Mouse (Mus musculus): ENCODE results near the gene Cacna2d2. TPM values are rescaled to one million over a fixed set of nuclear protein-coding genes. Genes with fewer than 3 reads are reported as not detected.
"Not testable (repeated sequence)": the region's sequence is repeated elsewhere in the genome, so short reads cannot be mapped to it uniquely, and the experiment has no call there.

The Cacna2d2 gene
- polyA plus RNA-seq, 1 experiment from 2014 or later: 2.9 TPM

- Histone ChIP-seq H3K4me1 (replicated peaks) (peaks cover 85% of the 10 kb centered on the region), H3K9me3 (no peaks in the 10 kb centered on the region), H3K27me3 (ENCODE audit: insufficient read depth, poor library complexity, severe bottlenecking) (no peaks in the 10 kb centered on the region), H3K4me3 (0 out of 2 replicates have a peak overlapping the region, but pooled peaks have one; percentile 5), H3K36me3 (peaks cover 51% of the 10 kb centered on the region), H3K27ac (0 out of 2 replicates have a peak overlapping the region, but pooled peaks have one; percentile 35)
- DNase-seq (ENCODE audit: low spot score): peak; percentile 83
- WGBS: 61% methylated on average over 15 of the region's 15 CpGs
These were observed 166.8 kb downstream of the Cacna2d2 start for GRCm38 (mm10) chr9:107566041-107566709.

- H3K4me1 ChIP-seq (replicated peaks): peaks cover 91% of the 10 kb centered on the region
- H3K4me3 ChIP-seq: peak overlapping the region; percentile 84
- no peaks in the 10 kb centered on the region for H3K9me3 ChIP-seq
- DNase-seq (ENCODE audit: low spot score): no peak
- H3K36me3 ChIP-seq: peaks cover 51% of the 10 kb centered on the region
- H3K27me3 ChIP-seq (ENCODE audit: insufficient read depth, poor library complexity, severe bottlenecking): no peaks in the 10 kb centered on the region
- 57% methylated on average over 3 of the region's 3 CpGs for WGBS
- H3K27ac ChIP-seq: peak overlapping the region; percentile 98; the same call in 1 of the 2 replicates
These were observed 167.4 kb downstream of the Cacna2d2 start for GRCm38 (mm10) chr9:107566855-107567254.

- H3K36me3 ChIP-seq: peaks cover 54% of the 10 kb centered on the region
- DNase-seq (ENCODE audit: low spot score): peak; percentile 35
- peaks cover 88% of the 10 kb centered on the region for H3K4me1 ChIP-seq (replicated peaks)
- WGBS: 4% methylated on average over 18 of the region's 18 CpGs
- peak within 1 kb of the TSS; percentile 98 for H3K27ac ChIP-seq
- H3K27me3 ChIP-seq (ENCODE audit: insufficient read depth, poor library complexity, severe bottlenecking): no peaks in the 10 kb centered on the region
- no peaks in the 10 kb centered on the region for H3K9me3 ChIP-seq
- peak within 1 kb of the TSS; percentile 84 for H3K4me3 ChIP-seq
These were observed 168.4 kb downstream of the Cacna2d2 start, which contains the start of gene Hyal2 for GRCm38 (mm10) chr9:107567702-107568319. TSS of gene Hyal2 (plus strand) at chr9:107567945.

GRCm38 (mm10) chr9:107568331-107569261 is 169.2 kb downstream of the Cacna2d2 start:
- peak overlapping the region; percentile 84 for H3K4me3 ChIP-seq
- no peaks in the 10 kb centered on the region; the same call in 1 of the 2 replicates for H3K9me3 ChIP-seq
- no peaks in the 10 kb centered on the region for H3K27me3 ChIP-seq (ENCODE audit: insufficient read depth, poor library complexity, severe bottlenecking)
- H3K36me3 ChIP-seq: peaks cover 62% of the 10 kb centered on the region
- H3K27ac ChIP-seq: peak overlapping the region; percentile 98
- peak; percentile 90 for DNase-seq (ENCODE audit: low spot score)
- WGBS: under 1% methylated on average over 41 of the region's 41 CpGs
- peaks cover 80% of the 10 kb centered on the region for H3K4me1 ChIP-seq (replicated peaks)

GRCm38 (mm10) chr9:107569270-107569669 is 169.9 kb downstream of the Cacna2d2 start:
- peaks cover 73% of the 10 kb centered on the region for H3K4me1 ChIP-seq (replicated peaks)
- peak overlapping the region; percentile 84 for H3K4me3 ChIP-seq
- DNase-seq (ENCODE audit: low spot score): no peak
- H3K9me3 ChIP-seq: no peaks in the 10 kb centered on the region; the same call in 1 of the 2 replicates
- H3K36me3 ChIP-seq: peaks cover 65% of the 10 kb centered on the region
- H3K27me3 ChIP-seq (ENCODE audit: insufficient read depth, poor library complexity, severe bottlenecking): no peaks in the 10 kb centered on the region
- H3K27ac ChIP-seq: peak overlapping the region; percentile 98
- WGBS: under 1% methylated on average over 23 of the region's 23 CpGs

GRCm38 (mm10) chr9:107570016-107570415 is 170.6 kb downstream of the Cacna2d2 start:
- peaks cover 67% of the 10 kb centered on the region for H3K4me1 ChIP-seq (replicated peaks)
- H3K27ac ChIP-seq: peak overlapping the region; percentile 98
- no peak for DNase-seq (ENCODE audit: low spot score)
- H3K36me3 ChIP-seq: peaks cover 65% of the 10 kb centered on the region
- no peaks in the 10 kb centered on the region; the same call in 1 of the 2 replicates for H3K9me3 ChIP-seq
- no peaks in the 10 kb centered on the region for H3K27me3 ChIP-seq (ENCODE audit: insufficient read depth, poor library complexity, severe bottlenecking)
- H3K4me3 ChIP-seq: peak overlapping the region; percentile 84
- 63% methylated on average over 13 of the region's 13 CpGs for WGBS

- Histone ChIP-seq H3K27ac (no peak overlapping the region; the same call in 1 of the 2 replicates), H3K36me3 (peaks cover 57% of the 10 kb centered on the region), H3K9me3 (no peaks in the 10 kb centered on the region; the same call in 1 of the 2 replicates), H3K27me3 (ENCODE audit: insufficient read depth, poor library complexity, severe bottlenecking) (no peaks in the 10 kb centered on the region), H3K4me1 (replicated peaks) (peaks cover 66% of the 10 kb centered on the region), H3K4me3 (peak overlapping the region; percentile 84)
- DNase-seq (ENCODE audit: low spot score): no peak
- WGBS: 93% methylated on average over 21 of the region's 21 CpGs
These were observed 171.4 kb downstream of the Cacna2d2 start for GRCm38 (mm10) chr9:107570845-107571244.

- H3K4me1 ChIP-seq (replicated peaks): peaks cover 66% of the 10 kb centered on the region
- peaks cover 50% of the 10 kb centered on the region for H3K36me3 ChIP-seq
- no peak for DNase-seq (ENCODE audit: low spot score)
- peak overlapping the region; percentile 53; the same call in 1 of the 2 replicates for H3K27ac ChIP-seq
- WGBS: 94% methylated on average over 22 of the region's 22 CpGs
- H3K9me3 ChIP-seq: no peaks in the 10 kb centered on the region; the same call in 1 of the 2 replicates
- peak overlapping the region; percentile 84 for H3K4me3 ChIP-seq
- no peaks in the 10 kb centered on the region for H3K27me3 ChIP-seq (ENCODE audit: insufficient read depth, poor library complexity, severe bottlenecking)
These were observed 172.3 kb downstream of the Cacna2d2 start for GRCm38 (mm10) chr9:107571534-107572326.

GRCm38 (mm10) chr9:107572327-107572662 is 172.9 kb downstream of the Cacna2d2 start:
- peak overlapping the region; percentile 16 for H3K4me3 ChIP-seq
- no peak for DNase-seq (ENCODE audit: low spot score)
- peaks cover 50% of the 10 kb centered on the region for H3K36me3 ChIP-seq
- 0 out of 2 replicates have a peak overlapping the region, but pooled peaks have one; percentile 42 for H3K27ac ChIP-seq
- WGBS: 98% methylated on average over 2 of the region's 2 CpGs
- peaks cover 66% of the 10 kb centered on the region for H3K4me1 ChIP-seq (replicated peaks)
- no peaks in the 10 kb centered on the region; the same call in 1 of the 2 replicates for H3K9me3 ChIP-seq
- no peaks in the 10 kb centered on the region for H3K27me3 ChIP-seq (ENCODE audit: insufficient read depth, poor library complexity, severe bottlenecking)

GRCm38 (mm10) chr9:107573774-107574173 is 174.4 kb downstream of the Cacna2d2 start:
- Histone ChIP-seq H3K4me1 (replicated peaks) (peaks cover 65% of the 10 kb centered on the region), H3K36me3 (peaks cover 50% of the 10 kb centered on the region)

GRCm38 (mm10) chr9:107575579-107576356 is 176.4 kb downstream of the Cacna2d2 start:
- Histone ChIP-seq H3K4me1 (replicated peaks) (peaks cover 71% of the 10 kb centered on the region), H3K4me3 (no peak overlapping the region), H3K9me3 (no peaks in the 10 kb centered on the region; the same call in 1 of the 2 replicates), H3K27me3 (ENCODE audit: insufficient read depth, poor library complexity, severe bottlenecking) (no peaks in the 10 kb centered on the region), H3K27ac (peak overlapping the region; percentile 86; the same call in 1 of the 2 replicates), H3K36me3 (peaks cover 46% of the 10 kb centered on the region)
- DNase-seq (ENCODE audit: low spot score): no peak
- 86% methylated on average over 14 of the region's 14 CpGs for WGBS

More at GRCm38 (mm10) chr9:107573774-107574173, 174.4 kb downstream of the Cacna2d2 start:
- not testable (repeated sequence) for H3K9me3 ChIP-seq; H3K4me3 ChIP-seq; H3K27me3 ChIP-seq (ENCODE audit: insufficient read depth, poor library complexity, severe bottlenecking); H3K27ac ChIP-seq; DNase-seq (ENCODE audit: low spot score)
- WGBS: 84% methylated on average over 6 of the region's 6 CpGs

All from hindbrain, embryonic 10.5 days (tissue).